Mouse (Mus musculus) adrenal gland, adult 18-20 months (tissue): ENCODE results near the gene Gmps. TPM values are rescaled to one million over a fixed set of nuclear protein-coding genes. Genes with fewer than 3 reads are reported as not detected.

Experiments used
- total RNA-seq, 2 experiments: library from RNA; stranded (reverse); gene quantifications; 1 replicate in 1 of 2; 2 replicates in 1 of 2; pipeline ENCODE4 v1.2.3; 2021

Gene Gmps
- total RNA-seq, 2 experiments from 2014 or later, result 21.6 to 23.4 TPM

Other genes with a start within 250 kb of the Gmps start
- under 1 TPM in 1 of 2 experiments, not detected in 1; 0.06 TPM for gene Plch1, start 76.6 kb upstream of the Gmps start, total RNA-seq
- 1 to 10 TPM; 7.0 to 8.1 TPM for gene E130311K13Rik, start 46.6 kb upstream of the Gmps start, total RNA-seq
- gene Slc33a1, start 11.3 kb upstream of the Gmps start, total RNA-seq, result 10 to 100 TPM; 20.3 to 32.5 TPM
- gene Vmn2r1, start 105.4 kb downstream of the Gmps start, total RNA-seq, result under 1 TPM; 0.10 to 0.22 TPM
- not detected for gene Vmn2r2, start 165.8 kb downstream of the Gmps start, total RNA-seq